Mouse (Mus musculus) activated CD4-positive, CD25-positive, alpha-beta regulatory T cell, adult 4 months (primary cell): ENCODE results near the gene Olfr1116. TPM values are rescaled to one million over a fixed set of nuclear protein-coding genes. Genes with fewer than 3 reads are reported as not detected.
"Not testable (repeated sequence)": the region's sequence is repeated elsewhere in the genome, so short reads cannot be mapped to it uniquely, and the experiment has no call there.

Experiments
- ATAC-seq: one replicate; pipeline ENCODE4 v1.8.0; 2017
- polyA plus RNA-seq, 2 experiments: library from polyadenylated mRNA; unstranded; fragments of 100-300 nt; shearing (Covaris generic); gene quantifications; one replicate each; pipeline ENCODE4 v1.2.1; 2017

Gene Olfr1116
- under 1 TPM in 1 of 2 experiments, not detected in 1; 0.07 TPM for polyA plus RNA-seq

- ATAC-seq: no peak
These were observed at the start of gene Olfr1116 for GRCm38 (mm10) chr2:87267234-87267633. Gene Olfr1116 (plus strand): TSS chr2:87267534.

DNA sequence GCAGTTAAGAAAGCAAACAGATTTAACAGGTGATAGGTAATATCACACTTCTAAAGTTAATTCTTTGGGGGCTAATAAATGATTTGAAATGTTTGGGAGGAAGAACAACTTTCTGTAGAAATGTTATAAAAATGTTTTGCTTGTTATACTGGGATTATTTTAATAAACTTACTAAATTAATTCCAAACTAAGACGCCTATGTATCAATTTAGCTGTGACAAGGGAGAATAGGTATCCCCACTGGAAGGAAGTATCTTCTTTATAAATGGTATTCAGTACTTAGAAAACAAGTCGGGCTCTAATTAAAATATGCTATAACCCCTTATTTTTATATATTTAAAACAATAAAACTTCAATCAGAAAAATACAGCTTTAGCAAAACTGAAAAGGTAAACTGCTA lies 19.6 kb upstream of the Olfr1116 start, which contains the start of gene Olfr1115:
Gene Olfr1115, plus strand, starts transcription at position 301 of the 400 bp plus-strand sequence.
- ATAC-seq: no peak

DNA sequence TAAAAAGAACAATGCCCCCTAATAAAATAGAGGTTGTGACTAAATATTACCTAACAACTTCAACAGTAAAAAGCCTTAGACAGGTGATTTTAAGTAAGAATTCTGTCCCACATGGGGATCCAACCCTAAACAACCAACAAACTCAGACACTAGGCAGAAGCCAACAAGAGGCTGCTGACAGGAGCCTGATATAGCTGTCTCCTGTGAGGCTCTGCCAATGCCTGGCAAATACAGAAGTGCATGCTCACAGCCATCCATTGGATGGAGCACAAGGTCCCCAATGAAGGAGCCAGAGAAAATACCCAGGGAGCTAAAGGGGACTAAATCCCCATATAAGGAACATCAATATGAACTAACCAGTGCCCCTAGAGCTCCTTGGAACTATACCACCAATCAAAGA lies 26.6 kb downstream of the Olfr1116 start:
- not testable (repeated sequence) for ATAC-seq

DNA sequence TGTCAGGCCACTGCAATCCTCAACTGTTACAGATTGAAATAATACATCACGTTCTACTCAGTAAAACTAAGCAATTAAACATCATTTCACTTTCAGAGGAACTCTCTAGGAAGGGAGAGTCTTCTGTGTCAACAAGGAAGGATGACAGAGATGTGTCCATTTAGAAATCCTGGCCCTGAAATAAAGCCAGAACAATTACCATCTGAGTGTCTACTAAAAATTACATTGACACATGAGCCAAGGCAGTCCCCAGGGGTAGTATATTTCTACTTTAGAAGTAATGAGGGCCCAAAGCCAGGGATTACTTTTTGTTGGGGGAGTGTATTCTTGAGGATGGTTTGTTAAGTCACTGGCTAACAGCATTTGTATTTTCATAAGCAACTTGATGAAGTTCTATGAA lies 39.9 kb downstream of the Olfr1116 start, which contains the start of gene Olfr1118:
Gene Olfr1118, plus strand, starts transcription at position 301 of the 400 bp plus-strand sequence.
- ATAC-seq: no peak

Other genes with a start within 250 kb of the Olfr1116 start
- gene Olfr1104, start 240.5 kb upstream of the Olfr1116 start, polyA plus RNA-seq: not detected
- not detected for gene Olfr1105, start 231.0 kb upstream of the Olfr1116 start, polyA plus RNA-seq
- not detected for gene Olfr1106, start 215.3 kb upstream of the Olfr1116 start, polyA plus RNA-seq
- not detected for gene Olfr1107, start 191.7 kb upstream of the Olfr1116 start, polyA plus RNA-seq
- gene Olfr1109, start 171.5 kb upstream of the Olfr1116 start, polyA plus RNA-seq: not detected
- not detected for gene Olfr259, start 153.0 kb upstream of the Olfr1116 start, polyA plus RNA-seq
- not detected for gene Olfr1110, start 127.2 kb upstream of the Olfr1116 start, polyA plus RNA-seq
- not detected for gene Olfr1111, start 114.9 kb upstream of the Olfr1116 start, polyA plus RNA-seq
- gene Olfr1112, start 79.7 kb upstream of the Olfr1116 start, polyA plus RNA-seq: not detected
- not detected for gene Olfr1113, start 58.6 kb upstream of the Olfr1116 start, polyA plus RNA-seq
- gene Olfr1115, start 19.5 kb upstream of the Olfr1116 start, polyA plus RNA-seq: not detected
- not detected for gene Olfr1118, start 40.0 kb downstream of the Olfr1116 start, polyA plus RNA-seq
- not detected for gene Olfr1120, start 87.3 kb downstream of the Olfr1116 start, polyA plus RNA-seq
- gene Olfr1121, start 102.4 kb downstream of the Olfr1116 start, polyA plus RNA-seq: not detected
- not detected for gene Olfr1122, start 118.3 kb downstream of the Olfr1116 start, polyA plus RNA-seq
- not detected for gene Olfr1123, start 149.1 kb downstream of the Olfr1116 start, polyA plus RNA-seq
- gene Olfr1124, start 162.7 kb downstream of the Olfr1116 start, polyA plus RNA-seq: 1 to 10 TPM in 1 of 2 experiments, not detected in 1; 1.8 TPM
- not detected for gene Olfr1126, start 186.4 kb downstream of the Olfr1116 start, polyA plus RNA-seq
- not detected for gene Pramel7, start 229.6 kb downstream of the Olfr1116 start, polyA plus RNA-seq
- gene Pramel6, start 239.0 kb downstream of the Olfr1116 start, polyA plus RNA-seq: not detected